Mouse (Mus musculus) cerebellum, adult 18-20 months (tissue): Measurements from ENCODE around the gene Ranbp10.

Experiments used
- DNase-seq, 2 experiments: peaks; one replicate each; pipeline ENCODE4 v3.0.0; 2021

Ranbp10 gene

DNA sequence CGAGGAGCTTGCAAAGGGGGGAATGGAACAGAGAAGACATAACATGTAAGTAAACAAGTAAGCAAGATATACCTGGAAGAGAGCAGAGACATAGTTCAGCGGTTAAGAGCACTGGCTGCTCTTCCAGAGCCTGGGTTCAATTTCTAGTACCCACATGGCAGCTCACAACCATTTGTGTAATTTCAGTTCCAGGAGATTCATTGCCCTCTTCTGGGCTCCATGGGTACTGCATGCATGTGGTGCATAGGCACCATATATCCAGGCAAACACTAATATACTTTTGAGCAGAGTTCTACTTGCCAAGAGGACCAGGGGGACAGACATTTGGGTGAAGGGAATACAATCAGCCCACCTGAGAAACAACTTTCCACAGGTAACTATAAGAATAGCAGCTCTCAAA is 38.9 kb downstream of the Ranbp10 start:
- peak; percentile 27 to 36 for DNase-seq

DNA sequence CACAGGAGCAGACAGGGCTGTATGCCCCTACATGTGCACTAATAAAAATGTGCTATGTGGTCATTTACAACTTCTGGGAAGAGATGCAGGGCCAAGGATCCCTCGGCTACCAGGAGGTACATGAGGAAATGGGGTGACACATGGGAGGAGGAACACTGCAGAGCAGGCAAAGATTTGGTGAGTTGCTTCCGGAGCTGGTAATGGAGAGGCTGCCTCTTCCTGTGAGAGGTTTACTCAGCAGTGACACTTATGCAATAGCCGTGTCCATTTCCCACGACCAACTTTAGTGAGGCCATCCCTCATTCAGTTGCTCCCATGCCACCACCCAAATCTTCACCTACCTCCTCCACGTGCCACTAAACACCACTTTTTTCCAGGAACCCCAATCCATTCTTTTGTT is 46.9 kb downstream of the Ranbp10 start:
- DNase-seq, result no peak

DNA sequence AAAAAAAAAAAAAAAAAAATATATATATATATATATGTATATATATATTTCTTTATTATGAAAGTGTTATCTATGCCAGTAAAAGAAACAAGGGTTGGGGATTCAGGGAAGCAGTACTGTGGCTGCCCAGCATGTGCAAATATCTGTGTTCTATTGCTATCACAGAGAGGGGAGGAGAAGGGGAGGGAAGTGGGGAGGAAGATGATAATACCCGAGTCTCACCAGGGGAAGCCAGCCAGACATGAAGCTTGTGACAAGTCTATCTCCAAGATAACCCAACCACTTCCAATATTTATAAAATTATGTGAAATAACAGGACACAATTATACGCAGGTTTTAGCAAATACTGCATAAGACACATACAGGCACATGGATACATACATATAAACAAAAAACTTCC is 49.3 kb downstream of the Ranbp10 start:
- no peak for DNase-seq

DNA sequence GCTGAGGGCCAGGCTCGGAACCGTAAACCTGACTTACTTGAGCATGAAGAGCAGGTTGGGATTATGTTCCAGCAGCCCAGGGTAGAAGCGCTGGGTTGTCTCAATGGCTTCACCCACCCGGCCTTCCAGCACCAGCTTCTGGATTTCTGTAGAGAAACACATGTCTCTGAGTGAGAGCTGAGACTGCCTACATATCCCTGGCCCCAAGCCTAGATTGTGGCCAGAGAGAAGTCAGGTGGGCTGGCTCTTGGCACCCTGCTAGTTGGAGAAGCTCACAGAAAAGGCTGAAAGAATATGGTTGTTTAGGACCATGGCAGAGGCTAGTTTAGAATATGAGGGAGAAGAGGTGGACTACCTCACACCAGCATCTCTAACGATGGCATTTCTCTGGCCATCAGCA is 52.7 kb downstream of the Ranbp10 start:
- no peak for DNase-seq

DNA sequence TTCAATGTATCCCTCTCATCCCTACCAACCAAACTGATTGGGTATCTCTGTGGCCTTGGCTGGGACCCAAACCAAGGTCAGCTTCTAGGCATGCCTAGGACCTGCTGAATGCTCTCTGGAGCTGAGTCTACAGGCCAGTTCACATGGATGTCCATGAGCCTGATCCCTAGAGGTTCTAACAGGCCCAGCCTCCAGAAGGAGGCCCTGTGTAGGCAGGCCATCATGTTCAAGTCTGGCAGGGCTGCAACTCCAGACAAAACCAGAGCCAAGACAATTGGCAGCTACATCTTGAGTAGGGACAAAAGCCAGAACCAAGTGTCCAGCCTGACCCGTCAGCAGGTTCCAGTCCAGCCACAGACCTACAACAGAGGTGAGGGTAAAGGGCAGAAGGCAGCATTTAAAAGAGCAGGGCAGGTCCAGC is 53.7 kb downstream of the Ranbp10 start:
- DNase-seq, result peak; percentile 58 to 61

DNA sequence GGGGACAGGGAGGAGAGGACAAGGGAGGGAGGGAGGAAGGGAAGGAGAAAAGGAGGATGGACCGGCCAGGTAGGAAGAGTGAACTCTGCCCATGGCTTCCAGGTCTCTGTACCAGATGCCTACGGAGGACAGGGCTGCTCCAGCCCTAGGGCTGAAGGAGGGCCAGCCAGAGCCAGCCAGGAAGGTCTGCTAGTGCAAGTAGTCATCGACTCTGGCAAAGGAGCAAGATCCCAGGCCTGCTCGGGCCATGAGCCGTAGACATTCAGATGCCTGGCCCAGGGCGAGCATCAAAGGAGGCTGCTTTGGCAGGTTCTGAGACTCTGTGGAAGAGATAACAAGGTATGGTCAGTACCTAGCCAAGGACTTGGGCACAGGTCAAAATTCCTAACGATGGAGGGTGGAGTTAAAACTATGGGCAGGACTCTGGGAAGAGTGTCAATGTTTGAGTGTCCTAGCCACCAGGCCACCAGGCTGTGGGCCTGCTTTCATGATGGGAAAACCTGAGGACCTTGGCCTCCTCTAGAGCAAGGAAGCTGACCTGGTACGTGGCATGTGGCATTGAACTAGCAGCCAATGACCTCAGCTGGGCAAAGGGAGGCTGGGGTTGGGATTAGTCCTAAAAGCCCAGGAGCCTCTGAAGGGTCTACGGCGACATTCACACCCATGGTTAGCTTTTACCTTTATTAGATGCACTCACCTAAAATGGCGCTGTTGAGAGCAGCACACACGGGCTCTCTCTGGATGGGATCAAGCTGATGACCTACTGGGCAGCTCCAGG is 55.6 kb downstream of the Ranbp10 start:
- DNase-seq, result no peak

DNA sequence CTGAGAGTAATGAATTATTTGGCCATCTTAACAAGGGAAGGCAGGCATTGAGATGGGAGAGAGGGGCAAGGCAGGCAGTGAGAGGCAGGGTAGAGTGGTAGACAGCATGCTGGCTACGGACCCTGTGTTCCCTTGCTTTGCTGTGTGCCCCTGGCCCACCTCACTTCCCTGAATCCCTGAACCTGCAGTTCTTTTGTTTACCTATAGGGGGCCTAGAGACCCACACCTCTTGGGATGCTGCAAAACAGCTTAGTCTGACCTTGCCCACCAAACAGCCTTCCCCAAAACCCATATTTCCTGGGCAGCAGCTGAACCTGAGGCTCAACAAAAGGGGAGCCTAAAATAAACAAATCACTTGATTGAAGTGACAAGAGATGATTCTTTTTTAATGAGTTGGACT is 56.5 kb downstream of the Ranbp10 start:
- DNase-seq, result no peak

DNA sequence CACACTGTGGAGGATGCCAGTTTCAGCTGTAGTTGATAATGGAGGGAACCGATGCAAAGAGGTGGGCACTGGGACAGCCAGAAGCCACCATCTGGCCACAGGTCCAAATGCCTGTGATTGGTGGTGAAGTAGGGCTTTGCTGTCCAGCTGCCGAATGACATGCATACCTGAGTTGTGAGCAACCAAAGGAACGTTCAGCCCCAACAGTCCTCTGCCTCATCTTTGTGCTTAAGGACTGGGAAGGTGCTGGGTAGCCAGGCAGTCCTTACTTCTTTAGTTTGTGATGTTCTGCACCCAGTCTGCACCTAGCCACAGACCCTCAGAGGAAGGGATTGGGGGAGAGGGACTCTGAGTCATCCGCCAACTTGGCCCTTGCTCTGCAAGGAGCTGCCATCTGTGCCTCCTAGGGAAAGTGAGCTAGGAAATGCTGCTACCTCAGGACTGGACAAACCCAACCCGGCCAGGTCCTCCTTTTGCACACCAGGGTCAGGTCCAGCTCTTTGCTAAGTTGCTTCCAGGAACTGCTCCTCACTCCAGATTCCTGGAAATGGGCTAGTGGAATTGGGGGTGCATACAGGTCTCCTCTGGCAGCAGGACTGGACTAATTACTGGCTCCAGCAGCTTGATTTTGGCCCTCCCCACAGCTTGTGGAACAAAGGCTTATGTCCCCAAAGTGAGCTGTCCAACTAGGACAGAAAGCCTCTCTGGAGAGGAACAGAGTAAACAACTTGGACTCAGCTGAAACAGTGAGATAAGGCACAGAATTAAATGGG is 58.5 kb downstream of the Ranbp10 start:
- DNase-seq, result peak in 1 of 2 experiments; percentile 32

DNA sequence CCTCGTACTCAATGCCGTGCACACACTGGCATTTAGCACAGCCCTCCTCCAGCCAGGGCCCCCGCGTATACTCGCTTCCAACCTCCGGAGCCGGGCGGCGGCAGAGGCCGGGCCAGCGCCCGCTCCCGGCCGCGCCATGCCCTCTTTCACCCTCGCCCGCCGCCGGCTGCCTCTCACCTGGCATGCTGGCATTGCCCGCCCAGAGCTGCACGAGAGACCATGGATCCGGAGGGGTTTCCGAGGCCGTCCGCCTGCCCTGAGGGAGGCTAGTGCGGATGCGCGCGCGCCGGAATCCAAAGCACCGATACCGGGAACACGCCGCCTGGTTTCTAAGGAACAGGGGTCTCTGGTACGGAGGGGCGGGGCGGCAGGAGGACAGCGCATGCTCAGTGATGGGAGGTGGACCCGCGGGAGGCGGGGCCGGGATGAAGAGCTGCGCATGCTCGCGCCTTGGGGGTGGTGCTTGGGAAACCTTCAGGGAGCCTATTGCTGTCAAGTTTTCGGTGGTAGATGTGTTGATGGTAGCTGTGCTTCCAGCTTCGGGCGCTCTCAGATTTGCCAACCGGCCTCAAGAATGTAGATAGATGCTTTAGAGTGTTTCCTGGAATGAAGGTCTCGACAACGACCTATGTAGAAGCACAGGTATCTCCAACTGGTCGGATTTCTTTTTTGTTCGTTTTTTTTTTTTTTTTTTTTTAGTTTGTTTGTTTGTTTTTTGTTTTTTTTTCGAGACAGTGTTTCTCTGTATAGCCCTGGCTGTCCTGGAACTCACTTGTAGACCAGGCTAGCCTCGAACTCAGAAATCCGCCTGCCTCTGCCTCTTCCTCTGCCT is 68.7 kb downstream of the Ranbp10 start, which contains the start of gene Gfod2:
TSS of gene Gfod2 (minus strand) at position 388 of the 832 bp plus-strand sequence.
- peak; percentile 97 to 98 for DNase-seq

DNA sequence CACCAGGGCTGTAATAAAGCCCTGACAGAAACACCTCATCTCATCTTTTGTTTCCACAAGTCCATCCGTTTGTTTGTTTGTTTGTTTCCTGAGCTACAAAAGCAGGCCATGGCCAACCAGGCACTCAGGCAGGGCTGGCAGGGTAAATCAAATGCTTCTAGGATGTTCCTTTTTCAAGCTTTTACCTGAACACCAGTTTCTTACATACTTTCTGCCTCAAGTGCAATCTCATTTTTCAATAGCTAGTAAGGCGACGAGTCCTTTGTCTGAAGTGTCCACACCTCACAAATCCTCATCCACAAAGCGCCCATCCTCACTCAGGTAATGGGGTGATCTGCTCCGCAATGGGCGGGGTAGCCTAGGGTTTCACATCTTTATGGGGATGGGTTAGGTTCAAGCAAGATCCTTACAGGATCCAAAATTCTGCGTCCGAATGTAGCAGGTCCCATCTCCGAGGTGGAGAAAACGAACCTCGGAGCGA is 69.3 kb downstream of the Ranbp10 start:
- DNase-seq, result no peak

DNA sequence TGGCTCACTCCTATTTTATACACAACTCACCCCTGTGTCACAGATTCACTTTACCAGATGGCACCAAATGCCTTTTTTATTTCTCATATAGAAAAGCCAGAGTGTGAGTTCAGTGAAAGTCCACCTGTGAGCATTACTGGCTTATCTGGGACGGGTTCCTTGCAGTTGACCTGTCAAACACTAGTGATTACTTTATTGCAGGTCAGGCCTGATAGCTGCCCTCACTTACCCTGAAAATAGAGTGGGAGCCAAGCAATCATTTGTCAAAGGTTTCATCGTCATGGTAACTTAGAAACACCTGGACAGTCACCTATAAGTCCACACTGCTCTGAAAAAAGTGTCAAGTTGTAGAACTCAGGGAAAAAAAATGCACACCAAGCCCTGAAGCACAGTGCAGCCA is 72.5 kb downstream of the Ranbp10 start:
- no peak for DNase-seq

DNA sequence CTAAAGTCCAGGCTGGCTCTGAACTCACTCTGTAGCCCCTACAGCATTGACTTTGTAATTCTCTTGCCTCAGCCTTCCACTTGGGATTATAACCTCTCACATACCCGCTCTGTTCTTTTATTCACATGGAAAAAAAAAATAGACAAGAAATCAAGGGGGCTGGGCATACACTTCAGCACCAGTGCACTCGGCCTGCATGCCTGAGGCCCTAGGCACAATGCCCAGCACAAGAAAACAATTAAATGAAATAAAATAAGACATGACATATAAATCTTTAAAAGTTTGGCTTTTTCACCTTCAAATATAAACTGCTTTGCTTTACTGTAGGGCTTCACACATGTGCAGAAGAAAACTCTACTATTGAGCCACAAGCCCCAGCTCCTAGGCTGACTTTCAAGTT is 73.2 kb downstream of the Ranbp10 start:
- no peak for DNase-seq

DNA sequence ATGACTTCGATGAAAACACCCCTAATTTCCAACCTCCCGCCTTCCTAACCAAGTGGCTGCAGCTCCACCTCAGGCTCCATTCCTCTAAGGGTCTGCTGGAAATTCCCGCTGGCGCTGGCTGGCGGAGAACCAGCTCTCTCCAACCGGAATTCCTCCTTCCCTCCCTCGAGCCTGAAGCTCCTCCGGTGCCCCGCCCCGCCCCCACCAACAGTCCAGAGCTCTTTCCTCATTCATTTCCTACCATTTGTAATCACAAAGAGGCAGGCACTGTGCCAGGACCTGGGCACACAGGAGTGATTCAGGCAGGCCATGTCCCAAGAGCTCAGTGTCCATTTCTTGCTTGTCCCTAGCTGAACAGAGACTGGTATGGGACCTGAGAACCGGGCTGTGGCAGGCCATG is 76.5 kb downstream of the Ranbp10 start:
- peak; percentile 63 to 67 for DNase-seq

DNA sequence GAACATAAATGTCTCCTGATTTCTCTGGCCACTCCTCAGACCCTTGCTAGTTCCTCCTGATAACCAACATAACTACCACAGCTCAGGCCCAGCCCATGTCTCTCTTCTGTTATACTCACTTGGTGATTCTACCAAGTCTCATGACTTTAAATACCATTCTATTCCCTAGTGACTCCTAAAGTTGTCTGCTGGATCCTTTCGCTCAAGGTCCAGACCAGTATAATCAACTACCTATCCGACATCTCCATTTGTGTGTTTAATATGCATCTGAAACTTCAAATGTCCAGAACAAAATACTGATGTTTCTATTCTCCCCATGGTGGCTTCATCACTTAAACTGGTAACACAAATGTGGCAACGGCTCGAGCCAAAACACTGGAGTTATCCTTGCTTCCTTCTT is 83.8 kb downstream of the Ranbp10 start:
- DNase-seq, result no peak

DNA sequence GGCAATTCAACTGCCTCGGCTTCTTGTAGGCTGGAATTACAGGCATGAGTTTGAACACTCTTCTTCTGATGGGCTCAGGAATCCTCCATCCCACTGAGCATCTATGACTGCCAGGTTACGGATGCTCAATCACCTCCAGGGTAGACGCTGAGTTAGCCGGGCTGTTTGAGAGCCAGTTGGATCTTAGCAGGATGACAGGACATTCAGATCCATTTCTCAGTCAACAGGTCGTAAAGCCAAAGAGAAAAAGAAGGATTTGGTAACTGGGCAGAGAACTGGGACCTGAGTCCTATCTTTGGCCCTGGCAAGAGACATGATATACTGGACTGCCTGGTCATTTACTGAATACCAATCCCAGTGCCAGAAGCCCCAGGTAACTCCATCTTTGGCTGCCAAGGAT is 87.9 kb downstream of the Ranbp10 start:
- DNase-seq, result peak in 1 of 2 experiments; percentile 12

DNA sequence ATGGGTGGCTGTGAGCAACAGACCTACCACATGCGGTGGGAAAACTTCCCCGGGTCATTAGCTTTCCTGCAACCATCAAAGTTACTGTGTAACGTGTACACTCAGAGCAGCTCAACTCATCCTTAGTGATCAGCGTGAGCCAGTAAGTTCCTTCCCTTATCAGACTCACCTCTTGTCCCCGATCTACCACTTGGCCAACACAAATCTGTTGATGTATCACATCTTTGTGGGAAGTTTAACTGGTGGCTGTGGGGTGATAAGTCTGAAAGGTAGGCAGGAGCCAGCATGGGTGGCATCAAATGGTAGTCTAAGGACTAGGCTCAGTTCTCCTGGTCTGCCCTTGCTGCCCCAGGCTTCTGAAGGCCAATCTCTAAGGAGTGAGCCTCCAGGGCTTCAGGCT is 95.0 kb downstream of the Ranbp10 start:
- no peak for DNase-seq

DNA sequence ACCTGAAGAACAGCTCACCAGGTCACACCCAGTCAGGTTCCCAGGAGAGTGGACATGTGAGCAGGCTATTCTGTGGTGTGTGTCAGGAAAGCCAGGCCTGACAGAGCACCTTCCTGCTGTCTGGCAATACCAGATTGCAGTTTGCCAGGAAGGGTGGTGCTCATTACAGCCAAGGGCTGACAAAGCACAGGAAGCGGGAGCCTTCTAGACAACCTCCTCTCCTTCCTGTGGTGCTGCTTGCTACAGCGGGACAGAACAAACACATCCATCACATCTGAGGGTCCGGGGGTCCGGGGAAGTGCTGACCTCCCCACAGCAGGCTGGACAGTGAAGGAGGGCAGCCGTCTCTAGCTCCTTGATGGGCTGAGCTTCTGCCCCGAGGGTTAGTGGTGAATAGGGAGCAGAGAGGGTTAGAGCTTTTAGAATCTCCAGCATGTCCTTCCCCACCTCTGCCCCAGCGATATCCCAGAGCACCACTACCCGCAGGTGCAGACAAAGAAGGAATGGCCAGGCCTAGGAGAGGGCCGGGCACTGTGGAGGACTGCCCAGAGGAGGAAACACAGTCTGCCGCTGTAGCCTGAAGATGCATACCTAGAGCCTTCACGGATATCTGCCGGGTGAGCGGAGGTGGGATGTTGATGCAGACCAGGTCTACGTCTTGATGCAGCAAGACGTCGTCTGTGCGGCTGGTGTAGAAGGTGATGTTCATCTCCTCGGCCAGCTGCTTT is 99.6 kb downstream of the Ranbp10 start:
- DNase-seq, result no peak

DNA sequence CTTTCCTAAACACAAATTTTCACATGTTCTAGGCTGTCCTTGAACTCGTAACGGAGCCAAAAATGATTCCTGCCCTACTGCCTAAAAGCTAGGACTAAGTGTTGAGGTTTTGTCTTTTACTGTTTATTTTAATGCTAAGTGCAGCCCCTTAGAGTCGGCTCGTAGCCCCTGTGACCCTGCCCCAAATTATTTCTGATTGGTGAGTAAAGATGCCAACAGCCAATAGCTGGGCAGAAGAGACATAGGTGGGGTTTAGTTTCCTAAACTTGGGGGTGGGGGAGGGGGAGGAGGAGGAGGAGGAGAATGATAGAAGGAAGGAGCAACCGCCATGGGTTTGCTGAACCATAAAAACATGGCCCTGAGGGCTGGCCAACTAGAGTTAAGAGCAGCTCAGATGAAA is 101.4 kb downstream of the Ranbp10 start:
- DNase-seq, result no peak

DNA sequence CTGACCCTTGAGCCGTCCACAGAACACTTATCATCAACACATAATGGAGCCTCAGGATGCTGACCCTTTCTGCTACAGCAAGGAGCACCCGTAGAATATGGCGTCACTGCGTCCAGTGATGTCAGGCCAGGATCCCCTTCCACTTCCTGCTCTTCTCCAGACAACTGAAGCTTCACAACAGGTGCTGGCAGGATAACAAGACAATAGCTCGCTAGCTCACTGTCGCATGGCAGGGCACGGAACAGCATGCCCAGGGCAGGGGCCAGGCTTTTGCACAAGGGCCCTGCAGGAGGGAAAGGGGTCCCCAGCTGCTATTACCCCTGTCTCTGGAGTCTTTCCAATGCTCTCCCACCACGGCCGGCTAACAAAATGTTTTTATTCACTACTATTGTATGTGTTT is 104.3 kb downstream of the Ranbp10 start:
- no peak for DNase-seq

DNA sequence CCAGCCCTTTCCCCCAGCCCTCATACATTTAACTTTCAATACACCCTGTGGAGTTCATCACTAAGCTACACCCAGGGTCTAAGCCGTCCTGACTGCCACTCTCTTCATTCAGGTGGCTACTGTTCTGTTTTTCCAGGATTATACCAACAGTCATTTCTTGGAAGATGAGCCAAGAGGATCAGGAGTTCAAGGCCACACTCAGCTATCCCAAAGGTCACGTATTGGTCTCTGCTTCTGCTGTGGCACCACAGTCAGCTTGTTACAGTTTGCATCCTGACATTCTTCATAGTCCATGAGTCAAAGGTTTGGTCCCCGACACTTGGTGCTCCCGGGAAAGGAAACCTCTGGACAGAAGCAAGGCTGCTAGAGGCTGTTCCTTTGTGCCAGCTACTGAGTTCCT is 107.5 kb downstream of the Ranbp10 start:
- DNase-seq, result no peak
